Mouse (Mus musculus) ovary, postnatal 10 days (tissue): Measurements from ENCODE around the gene Dclre1c.
A peak's percentile ranks its signal among the peaks of the same experiment; 100 is the strongest.

ENCODE experiments used
- DNase-seq: peaks from one replicate; pipeline ENCODE4 v3.0.0; 2022; ENCODE audit warnings: low spot score

Dclre1c gene

DNA sequence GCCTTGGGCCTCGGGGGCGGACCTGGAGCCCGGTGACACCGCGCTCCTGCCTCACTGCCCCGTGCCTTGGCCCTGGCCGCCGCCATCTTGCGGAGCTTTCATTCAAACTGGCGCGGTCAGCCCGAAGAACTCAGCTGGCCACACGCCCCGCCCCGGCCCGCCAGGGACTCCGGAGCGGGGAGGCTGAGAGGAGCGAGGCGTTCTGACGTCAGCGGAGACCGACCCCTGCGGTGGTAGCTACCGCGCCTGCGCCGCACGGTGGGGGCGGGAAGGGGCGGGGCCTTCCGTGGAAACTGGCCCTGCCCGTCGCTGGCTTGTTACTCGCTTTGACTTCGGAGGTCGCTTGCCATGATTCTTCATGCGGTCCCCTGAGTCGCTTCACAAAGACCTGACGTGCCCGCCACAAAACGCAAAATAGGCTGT lies 50.9 kb downstream of the Dclre1c start, which contains the start of gene Suv39h2:
Gene Suv39h2 (minus strand): TSS at position 171 of the 423 bp plus-strand sequence.
- DNase-seq, result peak; percentile 92

DNA sequence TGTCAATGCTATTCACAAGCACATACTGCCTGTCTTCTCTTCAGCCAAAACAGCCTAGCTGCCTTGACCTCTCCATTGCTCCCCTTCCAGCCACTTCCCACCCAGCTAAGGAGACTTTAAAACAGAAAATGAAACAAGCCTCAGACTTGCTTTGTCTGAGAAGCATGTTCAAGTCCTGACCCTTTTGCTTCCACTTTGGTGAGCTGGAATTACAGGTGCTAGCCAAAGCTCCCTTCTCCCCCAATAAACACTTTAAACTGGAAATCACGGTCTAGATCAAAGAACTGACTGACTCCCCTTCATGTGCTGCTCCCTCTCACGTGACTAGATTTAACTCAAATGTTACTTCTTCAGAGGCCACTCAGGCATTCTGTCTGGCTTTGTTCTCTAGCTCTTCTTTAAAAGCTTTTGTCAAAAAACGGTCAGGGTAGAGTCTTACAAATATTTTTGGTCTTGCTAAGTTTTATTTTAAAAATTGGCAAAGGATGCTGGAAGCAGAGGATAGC lies 51.9 kb downstream of the Dclre1c start:
- DNase-seq, result no peak

DNA sequence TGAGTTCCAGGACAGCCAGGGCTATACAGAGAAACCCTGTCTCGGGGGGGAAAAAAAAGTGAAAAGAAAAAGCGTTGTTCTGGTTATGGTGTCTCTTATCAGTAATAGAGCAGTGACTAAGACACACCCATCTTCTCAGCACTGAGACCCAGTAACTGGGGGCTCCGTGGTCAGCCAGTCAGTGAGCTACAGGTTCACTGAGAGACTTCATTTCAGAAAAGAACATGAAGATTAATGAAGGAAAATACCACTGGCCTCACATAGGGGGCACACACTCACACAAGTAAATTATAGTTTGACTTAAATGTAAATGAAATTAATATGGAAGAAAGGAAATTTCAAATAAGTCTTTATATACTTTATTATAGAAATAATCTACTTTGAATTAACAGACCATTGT lies 56.3 kb downstream of the Dclre1c start:
- DNase-seq, result no peak

DNA sequence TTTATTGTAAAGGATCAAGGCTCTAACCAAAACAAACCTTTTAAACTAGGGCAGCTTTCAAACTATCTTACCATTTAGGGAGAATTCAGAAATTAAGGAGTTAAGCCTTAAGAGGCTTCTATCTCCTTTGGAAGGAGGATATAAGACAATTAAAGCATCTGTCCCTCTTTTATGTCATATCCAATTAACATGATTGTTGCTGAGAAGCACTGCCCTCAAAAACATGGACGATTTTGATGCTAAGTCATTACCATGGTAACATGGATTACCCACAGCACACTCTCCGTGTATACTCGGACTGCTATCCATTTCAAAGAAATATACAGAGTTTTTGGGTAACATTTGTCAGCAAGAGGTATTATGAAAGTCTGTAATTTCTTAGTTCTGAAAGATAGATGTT lies 65.9 kb downstream of the Dclre1c start:
- DNase-seq, result no peak

DNA sequence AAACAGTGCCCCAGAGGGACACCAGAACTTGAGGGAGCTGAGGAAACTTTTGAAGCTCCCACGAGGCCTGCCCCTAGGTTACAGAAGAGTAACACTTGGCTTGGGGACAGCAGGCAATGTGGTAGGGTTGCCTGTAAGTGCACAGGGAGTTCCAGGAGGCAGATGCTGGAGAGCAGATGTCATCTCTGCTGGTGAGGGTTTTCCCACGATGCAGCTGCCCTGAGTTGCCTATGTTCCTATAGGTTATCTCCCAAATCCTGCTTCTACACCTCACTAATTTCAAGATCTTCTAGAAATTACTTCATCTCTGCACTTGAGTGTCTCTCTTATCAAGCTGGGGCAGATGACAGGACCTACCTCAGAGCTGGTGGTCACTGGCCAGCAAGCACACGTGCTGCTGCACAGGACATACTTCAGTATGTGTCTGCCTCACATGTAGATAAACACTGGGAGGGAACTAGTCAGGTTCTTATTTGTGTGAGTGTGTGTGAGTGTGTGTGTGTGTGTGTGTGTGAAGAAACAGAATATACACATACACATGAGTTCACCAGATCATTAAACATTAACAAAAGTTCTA lies 70.0 kb downstream of the Dclre1c start:
- DNase-seq, result no peak

DNA sequence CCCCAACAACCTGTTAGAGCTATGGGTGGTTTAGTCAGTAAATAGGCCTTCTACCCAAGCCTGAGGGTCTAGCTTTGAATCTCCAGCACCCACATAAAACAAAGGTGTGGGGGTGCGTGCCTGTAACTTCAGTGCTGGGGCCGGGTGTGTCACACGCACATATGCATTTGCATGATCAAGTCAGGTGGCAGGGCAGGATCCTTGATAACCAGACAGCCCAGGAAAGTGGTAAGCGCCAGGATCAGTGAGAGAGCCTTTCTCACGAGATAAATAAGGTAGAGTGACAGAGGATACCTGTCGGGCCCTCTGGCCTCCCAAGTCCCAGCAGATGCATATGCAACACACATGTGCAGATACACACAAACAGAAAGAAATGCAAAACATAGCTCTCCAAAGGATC lies 75.6 kb downstream of the Dclre1c start:
- DNase-seq, result no peak

DNA sequence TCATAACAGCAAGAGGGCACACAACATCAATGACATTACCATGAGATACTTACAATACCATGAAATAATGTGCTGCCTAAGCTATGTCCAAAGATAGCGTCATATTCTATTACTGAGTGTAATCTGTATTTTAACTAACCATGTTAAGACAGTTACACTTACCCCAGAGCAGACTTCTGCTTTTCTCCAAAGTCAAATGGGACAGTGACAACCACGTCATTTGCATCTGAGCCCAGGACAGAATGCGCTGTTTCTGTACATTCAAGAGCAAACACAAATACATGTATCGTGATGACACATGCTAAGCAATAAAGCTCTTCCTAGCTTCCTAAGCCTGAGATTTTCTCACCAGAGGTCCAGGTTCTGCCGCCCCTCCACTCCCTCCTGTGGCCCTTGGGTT lies 77.0 kb downstream of the Dclre1c start:
- DNase-seq, result no peak

DNA sequence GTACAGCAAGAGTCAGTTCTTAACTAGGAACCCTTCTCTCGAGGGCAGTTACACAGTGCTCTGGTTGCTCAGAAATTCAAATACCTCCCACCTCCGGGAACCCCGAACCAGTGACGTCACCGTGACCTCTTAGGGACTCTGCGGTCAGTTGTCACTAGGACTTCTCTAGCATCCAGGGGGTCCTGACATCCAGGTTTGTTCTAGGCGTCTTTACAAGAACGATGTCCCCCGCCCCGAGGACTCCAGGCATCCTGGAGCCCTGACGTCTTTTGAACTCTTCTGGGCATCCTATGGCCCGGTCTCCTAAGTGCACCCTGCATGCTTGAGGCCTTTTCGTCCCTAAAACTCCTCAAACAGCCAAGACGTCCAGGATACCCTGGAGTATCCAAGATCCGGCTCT lies 88.1 kb downstream of the Dclre1c start:
- DNase-seq, result peak; percentile 1

DNA sequence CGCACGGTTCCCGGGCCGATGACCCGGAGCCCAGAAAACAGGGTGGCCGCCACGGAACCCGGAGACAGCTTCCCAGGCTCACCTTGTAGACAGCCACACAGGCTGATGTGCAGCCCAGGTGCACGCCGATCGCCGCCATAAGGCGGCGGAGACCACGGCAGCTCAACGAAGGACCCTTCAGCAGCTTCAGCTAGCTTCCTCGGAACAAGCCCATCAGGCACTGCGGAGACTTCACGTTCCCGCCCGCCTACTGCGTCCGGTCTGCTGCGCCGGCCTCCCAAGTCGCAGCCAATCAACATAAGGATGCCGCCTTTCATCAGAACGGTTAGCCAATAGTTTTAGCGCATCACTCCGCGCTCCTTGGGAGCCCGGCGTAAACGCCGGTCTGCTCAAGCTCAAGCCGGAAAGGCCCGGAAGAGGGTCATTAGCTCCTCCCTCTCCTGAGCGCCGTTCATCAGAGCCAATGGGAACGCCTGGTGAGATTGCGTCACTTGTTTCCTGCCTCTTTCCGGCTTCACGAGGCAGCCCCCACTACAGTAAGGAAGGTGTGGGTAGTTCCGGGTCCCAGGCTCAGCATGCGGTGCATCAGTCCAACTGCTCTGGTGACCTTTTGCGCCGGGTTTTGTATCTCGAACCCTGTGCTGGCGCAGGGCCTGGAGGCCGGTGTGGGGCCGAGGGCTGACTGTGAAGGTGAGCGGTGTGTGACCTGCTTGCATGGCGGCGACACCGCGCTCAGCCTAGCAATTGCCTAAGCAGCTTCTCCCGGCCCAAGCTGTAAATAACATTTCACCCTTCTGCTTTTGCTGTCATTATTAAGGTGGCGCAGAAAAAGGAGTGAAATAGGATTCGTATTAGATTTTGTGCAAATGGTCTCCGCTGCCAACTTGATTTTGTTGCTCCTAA lies 88.9 kb downstream of the Dclre1c start, which contains the start of the genes Gm45902, Hspa14 and Cdnf:
Gene Gm45902 (minus strand): TSS at position 239 of the 903 bp plus-strand sequence.
Gene Hspa14 (minus strand): TSS at position 263 of the 903 bp plus-strand sequence.
Gene Cdnf (plus strand): TSS at position 479 of the 903 bp plus-strand sequence.
- DNase-seq, result peak; percentile 83
